Mouse (Mus musculus) spleen, postnatal 36 days (tissue): ENCODE data around the gene Nckap5l.
A peak's percentile ranks its signal among the peaks of the same experiment; 100 is the strongest.
"Not testable (repeated sequence)": the region's sequence is repeated elsewhere in the genome, so short reads cannot be mapped to it uniquely, and the experiment has no call there.

Experiments
- DNase-seq, 2 experiments: peaks; one replicate each; pipeline ENCODE4 v3.0.0; 2022; ENCODE audit warnings: low spot score in 2 of 2, mixed read lengths in 1 of 2

Gene Nckap5l

GRCm38 (mm10) chr15:99396875-99397274 lies 60.7 kb downstream of the Nckap5l start:
- DNase-seq: no peak

GRCm38 (mm10) chr15:99396462-99396861 lies 61.1 kb downstream of the Nckap5l start:
- no peak for DNase-seq

GRCm38 (mm10) chr15:99393386-99394252 lies 63.9 kb downstream of the Nckap5l start:
- DNase-seq: peak; percentile 81 to 83

GRCm38 (mm10) chr15:99392486-99393385 lies 64.8 kb downstream of the Nckap5l start, which contains the start of gene Tmbim6:
Gene Tmbim6, plus strand, starts transcription at chr15:99392882.
- DNase-seq: peak; percentile 100

- no peak for DNase-seq
Measured at GRCm38 (mm10) chr15:99391975-99392374, 65.6 kb downstream of the Nckap5l start.

GRCm38 (mm10) chr15:99390472-99391401 lies 66.8 kb downstream of the Nckap5l start:
- DNase-seq: no peak

- peak in 1 of 2 experiments; percentile 29 for DNase-seq
Measured at GRCm38 (mm10) chr15:99387976-99388375, 69.6 kb downstream of the Nckap5l start.

- no peak for DNase-seq
Measured at GRCm38 (mm10) chr15:99386796-99387195, 70.8 kb downstream of the Nckap5l start.

- not testable (repeated sequence) for DNase-seq
Measured at GRCm38 (mm10) chr15:99386110-99386509, 71.4 kb downstream of the Nckap5l start.

GRCm38 (mm10) chr15:99384071-99384470 lies 73.5 kb downstream of the Nckap5l start:
- DNase-seq: no peak

GRCm38 (mm10) chr15:99382893-99383292 lies 74.7 kb downstream of the Nckap5l start:
- no peak for DNase-seq

- no peak for DNase-seq
Measured at GRCm38 (mm10) chr15:99376240-99376639, 81.3 kb downstream of the Nckap5l start.

- DNase-seq: no peak
Measured at GRCm38 (mm10) chr15:99375581-99375980, 82.0 kb downstream of the Nckap5l start.

- no peak for DNase-seq
Measured at GRCm38 (mm10) chr15:99375036-99375435, 82.5 kb downstream of the Nckap5l start.

- DNase-seq: no peak
Measured at GRCm38 (mm10) chr15:99372761-99373160, 84.8 kb downstream of the Nckap5l start.
